Mouse (Mus musculus) hindbrain, embryonic 16.5 days (tissue): ENCODE results near the gene Cox15. TPM values are rescaled to one million over a fixed set of nuclear protein-coding genes. Genes with fewer than 3 reads are reported as not detected.
A peak's percentile ranks its signal among the peaks of the same experiment; 100 is the strongest.

ENCODE experiments used
- ATAC-seq: fragments of 200-750 bp; cut with Nextera tagmentation; 2 replicates; pipeline ENCODE4 v1.8.0; 2017; ENCODE audit warnings: moderate TSS enrichment, moderate library complexity
- H3K27ac ChIP-seq: fragments of 300-500 bp; sonication (generic); 2 replicates; pipeline ENCODE4 v1.5.1; 2014; ENCODE audit warnings: low read depth, mild to moderate bottlenecking, control low read depth, low read length, moderate library complexity
- H3K27me3 ChIP-seq: fragments of 300-500 bp; sonication (generic); replicated peaks from 2 replicates; pipeline ENCODE4 v1.6.1; 2014; ENCODE audit warnings: low read length; ENCODE audit not compliant: control insufficient read depth, insufficient read depth
- H3K36me3 ChIP-seq: fragments of 300-500 bp; sonication (generic); 2 replicates; pipeline ENCODE4 v1.6.1; 2014; ENCODE audit warnings: mild to moderate bottlenecking, low read length, moderate library complexity, mixed read lengths; ENCODE audit not compliant: control insufficient read depth, insufficient read depth
- H3K4me1 ChIP-seq: fragments of 300-500 bp; sonication (generic); 2 replicates; pipeline ENCODE4 v1.6.1; 2014; ENCODE audit warnings: low read depth, low read length; ENCODE audit not compliant: control insufficient read depth, insufficient read depth
- H3K4me2 ChIP-seq: fragments of 300-500 bp; sonication (generic); 2 replicates; pipeline ENCODE4 v1.6.1; 2014; ENCODE audit warnings: mild to moderate bottlenecking, low read length, control low read depth, moderate library complexity
- H3K4me3 ChIP-seq: fragments of 300-500 bp; sonication (generic); 2 replicates; pipeline ENCODE4 v1.5.1; 2014; ENCODE audit warnings: mild to moderate bottlenecking, low read length, control low read depth, moderate library complexity
- H3K9ac ChIP-seq: fragments of 300-500 bp; sonication (generic); 2 replicates; pipeline ENCODE4 v1.6.1; 2014; ENCODE audit warnings: low read depth, mild to moderate bottlenecking, control low read depth, low read length, moderate library complexity
- H3K9me3 ChIP-seq: fragments of 300-500 bp; sonication (generic); 2 replicates; pipeline ENCODE4 v1.6.1; 2014; ENCODE audit warnings: mild to moderate bottlenecking, low read length, moderate library complexity; ENCODE audit not compliant: control insufficient read depth
- WGBS: fragments of 180-500 bp; shearing (Covaris S2); extraction: QIAGEN DNeasy Blood & Tissue Kit; methylation state at CpG from one replicate; pipeline ENCODE4 v1.1.7; 2014; 5-methylcytosine and 5-hydroxymethylcytosine counted together
- polyA plus RNA-seq: library from polyadenylated mRNA; unstranded; fragments of >200 nt; fragmentation: Nextera tagmentation; extraction: Ambion mirVana; gene quantifications from 2 replicates; pipeline ENCODE4 v1.2.1, GENCODE M21; 2015

Gene Cox15
- polyA plus RNA-seq, 1 experiment from 2014 or later = 13.2 TPM

- H3K4me2 ChIP-seq = no peak overlapping the region
- WGBS = 57% methylated on average over 9 of the region's 9 CpGs
- H3K9me3 ChIP-seq = no peaks in the 10 kb centered on the region
- no peak overlapping the region for H3K9ac ChIP-seq
- peaks cover 4% of the 10 kb centered on the region; the same call in 1 of the 2 replicates for H3K36me3 ChIP-seq
- H3K4me1 ChIP-seq = no peaks in the 10 kb centered on the region
- no peak overlapping the region for H3K27ac ChIP-seq
- H3K4me3 ChIP-seq = no peak overlapping the region
- no peaks in the 10 kb centered on the region for H3K27me3 ChIP-seq
- ATAC-seq = no peak
These were observed 14.9 kb upstream of the Cox15 start for GRCm38 (mm10) chr19:43767549-43768322.

DNA sequence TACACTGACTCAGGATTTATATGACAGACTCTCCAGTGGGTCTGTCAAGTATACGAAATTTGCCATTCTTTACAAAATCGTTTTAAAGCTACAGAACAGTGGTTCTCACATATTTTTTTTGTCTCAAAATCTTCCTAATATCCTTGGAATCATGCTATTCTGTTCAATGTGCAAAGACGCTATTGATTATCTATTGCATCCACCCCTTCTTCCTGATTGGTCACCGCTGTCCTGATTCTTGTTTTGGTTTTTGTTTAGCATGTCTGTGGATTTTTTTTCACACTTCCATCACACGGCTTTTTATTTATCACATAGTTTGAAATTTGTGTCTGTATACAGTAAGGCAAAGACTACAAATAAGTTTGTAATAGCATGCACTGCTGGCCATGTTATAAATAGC lies 13.7 kb upstream of the Cox15 start:
- Histone ChIP-seq H3K27ac (no peak overlapping the region), H3K36me3 (peaks cover 4% of the 10 kb centered on the region; the same call in 1 of the 2 replicates), H3K4me2 (no peak overlapping the region), H3K9ac (no peak overlapping the region), H3K4me3 (no peak overlapping the region), H3K27me3 (no peaks in the 10 kb centered on the region), H3K9me3 (no peaks in the 10 kb centered on the region), H3K4me1 (no peaks in the 10 kb centered on the region)
- 87% methylated on average over 5 of the region's 5 CpGs for WGBS
- no peak for ATAC-seq

DNA sequence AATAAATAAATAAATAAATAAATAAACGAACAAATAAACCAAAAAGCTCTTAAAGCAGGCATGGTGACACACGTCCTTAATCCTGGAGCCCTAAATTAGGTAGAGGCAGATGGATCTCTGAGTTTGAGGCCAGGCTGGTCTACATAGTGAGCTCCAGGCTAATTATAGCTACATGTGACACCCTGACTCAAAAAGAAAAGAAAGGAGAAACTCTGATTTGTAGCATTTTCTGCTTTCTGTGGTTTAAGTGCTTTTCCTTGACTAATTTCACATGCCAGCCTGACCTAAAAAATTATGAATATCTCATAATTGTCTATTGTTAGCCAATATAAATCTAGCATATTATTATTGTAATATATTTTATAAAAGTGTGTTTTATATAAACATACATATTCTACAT lies 9.6 kb upstream of the Cox15 start:
- ATAC-seq = no peak
- Histone ChIP-seq H3K4me1 (no peaks in the 10 kb centered on the region), H3K4me3 (no peak overlapping the region), H3K9me3 (no peaks in the 10 kb centered on the region), H3K9ac (no peak overlapping the region), H3K4me2 (no peak overlapping the region), H3K27me3 (no peaks in the 10 kb centered on the region), H3K36me3 (no peaks in the 10 kb centered on the region), H3K27ac (no peak overlapping the region)
- 83% methylated on average over 2 of the region's 2 CpGs for WGBS

DNA sequence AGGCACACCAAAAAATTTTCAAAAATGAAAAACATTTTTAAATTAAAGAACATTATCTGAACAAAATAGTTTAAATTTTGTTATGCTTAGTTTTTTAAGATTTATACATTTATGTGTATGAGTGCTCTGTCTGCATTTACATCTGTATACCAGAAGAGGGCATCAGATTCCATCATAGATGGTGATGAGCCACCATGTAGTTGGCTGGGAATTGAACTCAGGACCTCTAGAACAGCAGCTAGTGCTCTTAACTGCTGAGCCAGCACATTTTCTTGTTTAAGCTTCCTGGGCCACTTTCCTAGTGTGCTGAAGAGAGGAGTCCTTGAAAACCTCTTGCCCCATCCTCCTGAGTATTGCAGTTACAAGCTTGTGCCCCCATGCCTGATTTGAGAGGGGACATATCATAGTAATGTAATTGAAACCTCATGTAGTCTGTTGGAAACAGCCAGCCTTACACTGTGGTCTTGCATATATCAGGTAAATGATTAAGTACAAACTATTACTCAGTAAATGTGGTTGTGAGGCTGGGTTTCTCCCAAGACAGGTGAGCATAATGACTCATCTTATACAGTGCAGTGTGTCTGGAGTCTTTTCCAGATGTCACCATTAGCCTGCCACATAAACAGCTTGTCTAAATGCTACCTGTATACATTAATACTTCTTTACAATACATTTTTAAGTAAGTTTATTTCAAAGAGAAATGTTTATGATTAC lies 8.9 kb upstream of the Cox15 start:
- Histone ChIP-seq H3K9ac (no peak overlapping the region), H3K9me3 (no peaks in the 10 kb centered on the region)
- ATAC-seq = no peak

DNA sequence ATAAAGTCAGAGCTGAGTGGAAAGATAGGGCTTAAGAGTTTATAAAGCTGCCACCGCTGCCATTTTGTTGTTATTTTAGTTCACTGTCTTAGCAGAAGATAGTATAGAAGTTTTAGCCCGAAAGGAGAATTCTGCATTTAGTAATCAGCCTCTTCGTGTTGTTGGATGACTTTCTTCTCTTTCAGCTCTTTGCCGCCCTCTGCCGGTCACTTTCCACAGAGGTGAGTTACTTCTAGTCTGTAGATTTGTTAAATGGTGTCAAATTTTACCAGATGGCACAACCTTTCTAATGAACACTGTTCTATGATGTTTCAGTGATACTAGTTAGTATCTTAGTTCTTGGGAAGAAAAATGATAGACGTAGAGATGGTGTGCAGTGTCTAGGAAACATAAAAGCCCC lies 7.7 kb upstream of the Cox15 start:
- 21% methylated on average over 6 of the region's 6 CpGs for WGBS
- ATAC-seq = no peak

More for the DNA sequence above, 8.9 kb upstream of the Cox15 start:
- H3K27me3 ChIP-seq = no peaks in the 10 kb centered on the region
- no peaks in the 10 kb centered on the region for H3K4me1 ChIP-seq
- no peak overlapping the region for H3K4me3 ChIP-seq
- no peak overlapping the region for H3K27ac ChIP-seq
- no peaks in the 10 kb centered on the region for H3K36me3 ChIP-seq
- no peak overlapping the region for H3K4me2 ChIP-seq

GRCm38 (mm10) chr19:43754872-43755271 lies 2.1 kb upstream of the Cox15 start:
- H3K9ac ChIP-seq = no peak overlapping the region
- ATAC-seq = no peak
- no peak overlapping the region for H3K4me2 ChIP-seq
- no peak overlapping the region for H3K4me3 ChIP-seq
- 73% methylated on average over 2 of the region's 2 CpGs for WGBS
- H3K4me1 ChIP-seq = peaks cover 6% of the 10 kb centered on the region
- H3K9me3 ChIP-seq = no peaks in the 10 kb centered on the region
- no peaks in the 10 kb centered on the region for H3K27me3 ChIP-seq
- no peaks in the 10 kb centered on the region; the same call in 1 of the 2 replicates for H3K36me3 ChIP-seq
- no peak overlapping the region for H3K27ac ChIP-seq

More for the DNA sequence above, 7.7 kb upstream of the Cox15 start:
- Histone ChIP-seq H3K36me3 (no peaks in the 10 kb centered on the region), H3K9me3 (no peaks in the 10 kb centered on the region), H3K4me1 (no peaks in the 10 kb centered on the region), H3K27ac (no peak overlapping the region), H3K4me3 (no peak overlapping the region), H3K27me3 (no peaks in the 10 kb centered on the region), H3K9ac (no peak overlapping the region), H3K4me2 (no peak overlapping the region)

GRCm38 (mm10) chr19:43754237-43754636 lies 1.4 kb upstream of the Cox15 start:
- H3K4me3 ChIP-seq = no peak overlapping the region
- no peak for ATAC-seq
- WGBS = 77% methylated on average over 2 of the region's 2 CpGs
- no peak overlapping the region for H3K27ac ChIP-seq
- no peaks in the 10 kb centered on the region for H3K9me3 ChIP-seq
- H3K4me2 ChIP-seq = no peak overlapping the region
- H3K9ac ChIP-seq = no peak overlapping the region
- peaks cover 6% of the 10 kb centered on the region for H3K4me1 ChIP-seq
- no peaks in the 10 kb centered on the region for H3K27me3 ChIP-seq
- H3K36me3 ChIP-seq = no peaks in the 10 kb centered on the region; the same call in 1 of the 2 replicates

DNA sequence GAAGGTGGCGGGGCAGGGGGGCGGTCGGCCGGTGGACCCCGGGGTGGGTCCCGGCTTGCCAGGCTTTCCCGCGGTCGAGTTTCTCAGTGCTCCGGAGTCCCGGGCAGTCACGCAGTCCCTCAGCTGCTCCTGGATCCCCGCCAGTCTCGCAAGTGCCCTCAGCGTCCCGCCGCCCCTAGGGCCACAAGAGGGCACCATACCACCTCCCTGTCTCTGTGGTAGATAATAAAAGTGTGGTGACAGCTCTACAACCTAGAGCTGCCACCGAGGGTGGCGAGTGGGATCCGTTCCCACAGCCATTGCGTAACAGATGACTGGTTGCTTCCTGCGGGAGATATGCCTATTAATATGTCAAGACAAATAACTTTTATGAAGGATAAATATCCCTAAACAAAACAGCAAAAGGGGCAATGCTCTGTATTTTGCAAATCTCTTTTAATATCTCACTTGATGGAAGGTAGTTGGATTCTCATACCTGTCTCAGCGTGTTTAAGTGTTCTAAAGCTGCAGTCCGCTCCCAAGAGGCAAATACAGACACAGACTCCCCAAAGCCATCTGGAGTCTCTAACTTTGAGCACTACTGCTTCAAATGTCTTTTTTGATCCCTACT lies 531 bp upstream of the Cox15 start:
- Histone ChIP-seq H3K9ac (peak overlapping the region; percentile 83), H3K4me1 (peaks cover 6% of the 10 kb centered on the region), H3K4me2 (peak overlapping the region; percentile 55), H3K4me3 (peak overlapping the region; percentile 78), H3K27ac (peak overlapping the region; percentile 96), H3K9me3 (no peaks in the 10 kb centered on the region), H3K36me3 (no peaks in the 10 kb centered on the region; the same call in 1 of the 2 replicates), H3K27me3 (no peaks in the 10 kb centered on the region)
- peak; percentile 91 for ATAC-seq
- 2% methylated on average over 16 of the region's 24 CpGs for WGBS

- Histone ChIP-seq H3K36me3 (peaks cover 16% of the 10 kb centered on the region), H3K27me3 (no peaks in the 10 kb centered on the region), H3K9ac (no peak overlapping the region), H3K4me2 (no peak overlapping the region), H3K4me3 (no peak overlapping the region), H3K4me1 (peaks cover 6% of the 10 kb centered on the region), H3K27ac (no peak overlapping the region), H3K9me3 (no peaks in the 10 kb centered on the region)
- 98% methylated on average over 2 of the region's 2 CpGs for WGBS
- no peak for ATAC-seq
These were observed 2.8 kb downstream of the Cox15 start for GRCm38 (mm10) chr19:43750008-43750407.
